In the genomic region with DNA sequence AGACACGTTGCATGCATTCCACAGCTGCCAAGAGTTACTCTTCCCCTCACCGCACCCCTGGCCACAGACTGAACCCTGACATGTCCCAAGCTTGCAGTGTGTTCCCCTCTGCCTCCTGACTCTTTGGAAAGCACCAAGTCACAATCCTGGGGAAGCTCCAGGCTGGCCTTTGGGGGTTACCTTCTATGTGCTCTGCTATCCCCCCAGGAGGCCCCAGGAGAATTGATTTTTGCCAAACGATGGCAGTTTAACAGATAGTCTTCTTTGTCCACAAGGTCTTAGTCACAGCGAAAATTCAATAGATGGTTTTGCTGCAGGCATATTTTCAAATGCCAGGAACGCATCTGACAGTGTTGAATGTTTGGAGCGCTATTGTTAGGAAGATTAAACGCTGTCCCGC, we compare ENCODE assay signal across 27 mouse cellular contexts.
DNase-seq lines count a peak whose midpoint lies in the region; ATAC-seq and TF ChIP-seq lines count a peak whose summit lies in the region.
"Had no signal": no experiment of that assay in that cellular context is flagged by ENCODE, and none has a peak within 500 bp of the region (broad histone marks: within the 10 kb centered on the region; RNA-seq: fewer than 3 reads in every experiment).

No protein-coding gene starts in this region.

- no peaks in the 10 kb centered on the region for H3K9me3 ChIP-seq in hindbrain, embryonic 10.5 days
- no peaks in the 10 kb centered on the region for H3K9me3 ChIP-seq in hindbrain, embryonic 16.5 days (ENCODE audit: control insufficient read depth, low read length)
- H3K9me3 ChIP-seq in midbrain, embryonic 16.5 days (replicated peaks; ENCODE audit: control insufficient read depth, low read length, poor library complexity, severe bottlenecking), result no peaks in the 10 kb centered on the region
- H3K9me3 ChIP-seq in midbrain, embryonic 11.5 days (ENCODE audit: control insufficient read depth, low read length), result no peaks in the 10 kb centered on the region
- H3K9me3 ChIP-seq: embryonic facial prominence, embryonic 13.5 days; forebrain, embryonic 10.5 days; forebrain, embryonic 13.5 days; hindbrain, embryonic 13.5 days had no signal

- peaks cover 6% of the 10 kb centered on the region; the same call in 1 of the 2 replicates for H3K4me1 ChIP-seq in hindbrain, embryonic 10.5 days (replicated peaks)
- no peaks in the 10 kb centered on the region for H3K4me1 ChIP-seq in hindbrain, embryonic 16.5 days (ENCODE audit: control insufficient read depth, insufficient read depth, low read depth, low read length)
- peaks cover 6% of the 10 kb centered on the region; the same call in 1 of the 2 replicates for H3K4me1 ChIP-seq in midbrain, embryonic 16.5 days (ENCODE audit: control insufficient read depth, insufficient read depth, low read length)
- no peaks in the 10 kb centered on the region; the same call in 1 of the 2 replicates for H3K4me1 ChIP-seq in midbrain, embryonic 11.5 days (ENCODE audit: control insufficient read depth, insufficient read depth, low read length)
- H3K4me1 ChIP-seq: embryonic facial prominence, embryonic 13.5 days had no signal

- H3K27ac ChIP-seq in hindbrain, embryonic 10.5 days, result 0 out of 2 replicates have a peak overlapping the region, but pooled peaks have one; percentile 3
- no peak overlapping the region for H3K27ac ChIP-seq in hindbrain, embryonic 16.5 days (ENCODE audit: low read depth, low read length)
- H3K27ac ChIP-seq in midbrain, embryonic 16.5 days (ENCODE audit: low read length), result no peak overlapping the region
- H3K27ac ChIP-seq in midbrain, embryonic 11.5 days (ENCODE audit: low read depth, low read length), result no peak overlapping the region
- H3K27ac ChIP-seq: embryonic facial prominence, embryonic 13.5 days; forebrain, embryonic 10.5 days; forebrain, embryonic 13.5 days; hindbrain, embryonic 13.5 days; hindbrain, postnatal 0 days had no signal

- 72% methylated on average over 8 of the region's 8 CpGs for WGBS in hindbrain, embryonic 10.5 days
- WGBS in hindbrain, embryonic 16.5 days, result 30% methylated on average over 8 of the region's 8 CpGs
- WGBS in midbrain, embryonic 16.5 days, result 45% methylated on average over 8 of the region's 8 CpGs
- WGBS in midbrain, embryonic 11.5 days, result 75% methylated on average over 8 of the region's 8 CpGs

- no peak overlapping the region for H3K9ac ChIP-seq in hindbrain, embryonic 16.5 days (ENCODE audit: low read depth, low read length)
- no peak overlapping the region for H3K9ac ChIP-seq in midbrain, embryonic 16.5 days (ENCODE audit: low read depth, low read length)
- H3K9ac ChIP-seq in midbrain, embryonic 11.5 days (ENCODE audit: low read length), result no peak overlapping the region
- H3K9ac ChIP-seq: embryonic facial prominence, embryonic 13.5 days; forebrain, embryonic 13.5 days; hindbrain, embryonic 13.5 days had no signal

- no peaks in the 10 kb centered on the region for H3K27me3 ChIP-seq in hindbrain, embryonic 10.5 days (ENCODE audit: insufficient read depth, poor library complexity, severe bottlenecking)
- no peaks in the 10 kb centered on the region; the same call in 1 of the 2 replicates for H3K27me3 ChIP-seq in hindbrain, embryonic 16.5 days (replicated peaks; ENCODE audit: control insufficient read depth, insufficient read depth, low read length)
- H3K27me3 ChIP-seq in midbrain, embryonic 16.5 days (ENCODE audit: control insufficient read depth, insufficient read depth, low read depth, low read length), result no peaks in the 10 kb centered on the region
- H3K27me3 ChIP-seq in midbrain, embryonic 11.5 days (ENCODE audit: control insufficient read depth, insufficient read depth, low read length), result no peaks in the 10 kb centered on the region
- H3K27me3 ChIP-seq: CH12.LX; embryonic facial prominence, embryonic 13.5 days; hindbrain, embryonic 13.5 days had no signal

- H3K4me3 ChIP-seq in hindbrain, embryonic 10.5 days, result no peak overlapping the region
- H3K4me3 ChIP-seq in hindbrain, embryonic 16.5 days (ENCODE audit: low read length), result no peak overlapping the region
- H3K4me3 ChIP-seq in midbrain, embryonic 16.5 days (ENCODE audit: low read depth, low read length), result no peak overlapping the region
- no peak overlapping the region for H3K4me3 ChIP-seq in midbrain, embryonic 11.5 days (ENCODE audit: low read depth, low read length)
- H3K4me3 ChIP-seq: embryonic facial prominence, embryonic 13.5 days; forebrain, embryonic 10.5 days; forebrain, embryonic 13.5 days; hindbrain, embryonic 13.5 days had no signal

- H3K36me3 ChIP-seq in hindbrain, embryonic 10.5 days, result no peaks in the 10 kb centered on the region
- H3K36me3 ChIP-seq in hindbrain, embryonic 16.5 days (ENCODE audit: control insufficient read depth, insufficient read depth, low read length), result no peaks in the 10 kb centered on the region
- H3K36me3 ChIP-seq in midbrain, embryonic 16.5 days (ENCODE audit: control insufficient read depth, insufficient read depth, low read length), result no peaks in the 10 kb centered on the region
- H3K36me3 ChIP-seq in midbrain, embryonic 11.5 days (ENCODE audit: control insufficient read depth, insufficient read depth, low read length), result no peaks in the 10 kb centered on the region
- H3K36me3 ChIP-seq: embryonic facial prominence, embryonic 13.5 days; forebrain, embryonic 10.5 days; G1E; hindbrain, embryonic 13.5 days had no signal

- no peak for TF ChIP-seq CTCF in brain, embryonic 14.5 days (IDR thresholded peaks at IDR 0.05; ENCODE audit: borderline replicate concordance, extremely low read depth, insufficient read depth, insufficient read length)

- ATAC-seq in hindbrain, embryonic 16.5 days, result no peak
- no peak for ATAC-seq in midbrain, embryonic 16.5 days
- no peak for ATAC-seq in midbrain, embryonic 11.5 days (ENCODE audit: low FRiP score)
- ATAC-seq: activated CD4-positive, CD25-positive, alpha-beta regulatory T cell, adult 4 months; forebrain, embryonic 13.5 days; forebrain, embryonic 16.5 days; hindbrain, postnatal 0 days; inflammation-experienced regulatory T-cells, adult 6 months had no signal

- no peak for DNase-seq in hindbrain, embryonic 10.5 days (ENCODE audit: low spot score)
- DNase-seq in midbrain, embryonic 11.5 days (ENCODE audit: low spot score, missing footprints), result no peak
- peak; percentile 96 for DNase-seq in Muller cell, postnatal 12 days (ENCODE audit: inconsistent ontology term)
- DNase-seq in brain, embryonic 14.5 days (ENCODE audit: low read depth), result peak; percentile 42
- DNase-seq in gastrocnemius, postnatal 14 days, result no peak
- DNase-seq: adrenal gland, adult 8-10 months; adrenal gland, postnatal 36 days; B cell, adult 2 months; cerebellum, adult 11 months; cerebellum, adult 2 months; cerebellum, adult 9-11 months; cerebellum, postnatal 25 days; gastrocnemius, postnatal 10 days; heart, adult 11 months had no signal

- H3K4me2 ChIP-seq in hindbrain, embryonic 16.5 days (ENCODE audit: low read length), result no peak overlapping the region
- peak overlapping the region; percentile 14; the same call in 1 of the 2 replicates for H3K4me2 ChIP-seq in midbrain, embryonic 16.5 days (ENCODE audit: low read length)
- no peak overlapping the region for H3K4me2 ChIP-seq in midbrain, embryonic 11.5 days
- H3K4me2 ChIP-seq: embryonic facial prominence, embryonic 13.5 days; forebrain, embryonic 13.5 days; heart, embryonic 11.5 days; hindbrain, embryonic 13.5 days had no signal

- no peak for TF ChIP-seq POLR2A in brain, embryonic 14.5 days (IDR thresholded peaks at IDR 0.05; ENCODE audit: borderline replicate concordance, extremely low read depth, insufficient read depth, insufficient read length, poor library complexity, severe bottlenecking)

- intact Hi-C loops in gastrocnemius, postnatal 14 days (cut with DNase I; ENCODE audit: low total_unique reads), result loop anchor here (5.0 kb wide), 1 partner anchor 90 kb away; no protein-coding TSS in a partner anchor

Comparison
In these comparisons a context has a peak if more than half of its experiments do, and no peak if none do; other contexts are left out.
1. DNase-seq: peak in Muller cell, postnatal 12 days (single experiment) and brain, embryonic 14.5 days (single experiment); none in hindbrain, embryonic 10.5 days (single experiment), midbrain, embryonic 11.5 days (single experiment) and gastrocnemius, postnatal 14 days (single experiment).